Mouse (Mus musculus) neural tube, embryonic 10.5 days (tissue): ENCODE data around the gene Olfr978.
"Not testable (repeated sequence)": the region's sequence is repeated elsewhere in the genome, so short reads cannot be mapped to it uniquely, and the experiment has no call there.

Experiments used
- DNase-seq: peaks from one replicate; pipeline ENCODE4 v3.0.0-alpha.2; 2017; ENCODE audit warnings: low spot score; ENCODE audit errors: extremely low spot score

The Olfr978 gene

DNA sequence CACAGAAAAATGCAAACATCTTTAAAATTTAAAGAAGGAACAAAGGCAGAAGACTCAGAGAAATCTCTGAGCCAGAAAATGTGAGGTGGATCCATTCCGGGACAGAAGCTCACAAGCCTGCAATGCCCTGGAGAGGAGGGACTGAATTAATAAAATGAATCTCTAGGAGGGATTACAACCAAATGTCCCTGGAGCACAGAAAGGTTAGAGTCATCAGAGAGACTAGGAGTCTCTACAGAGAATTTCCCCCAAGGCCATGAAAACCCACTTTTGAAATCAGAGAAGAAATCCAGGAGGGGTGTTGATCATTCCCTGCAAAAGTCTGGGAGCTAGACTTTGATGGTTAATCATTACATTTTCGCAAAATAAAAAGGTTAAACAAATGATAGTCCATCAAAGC is at the start of gene Olfr978:
Gene Olfr978, plus strand, starts transcription at position 301 of the 400 bp plus-strand sequence.
- no peak for DNase-seq

DNA sequence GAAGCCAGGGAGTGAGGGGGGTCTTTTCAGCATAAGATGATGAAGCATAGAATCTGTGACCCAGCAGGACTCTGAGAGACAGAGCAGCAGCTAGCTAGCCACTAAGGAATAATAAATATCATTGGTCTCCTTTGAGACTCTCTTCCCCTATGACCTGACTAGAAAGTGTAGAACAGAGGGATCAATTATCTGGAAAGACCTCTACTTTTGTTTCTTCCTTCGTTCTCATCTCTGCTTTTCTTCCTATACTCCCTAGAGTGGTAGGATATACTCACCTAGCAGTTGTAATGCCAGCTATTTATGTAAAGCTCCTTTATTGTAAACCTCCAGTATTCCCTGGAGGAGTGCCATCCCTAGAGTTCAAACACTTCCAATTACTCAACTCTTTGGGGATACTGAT is 40.0 kb upstream of the Olfr978 start, which contains the start of gene Olfr975:
Gene Olfr975, minus strand, starts transcription at position 101 of the 400 bp plus-strand sequence.
- DNase-seq = no peak

DNA sequence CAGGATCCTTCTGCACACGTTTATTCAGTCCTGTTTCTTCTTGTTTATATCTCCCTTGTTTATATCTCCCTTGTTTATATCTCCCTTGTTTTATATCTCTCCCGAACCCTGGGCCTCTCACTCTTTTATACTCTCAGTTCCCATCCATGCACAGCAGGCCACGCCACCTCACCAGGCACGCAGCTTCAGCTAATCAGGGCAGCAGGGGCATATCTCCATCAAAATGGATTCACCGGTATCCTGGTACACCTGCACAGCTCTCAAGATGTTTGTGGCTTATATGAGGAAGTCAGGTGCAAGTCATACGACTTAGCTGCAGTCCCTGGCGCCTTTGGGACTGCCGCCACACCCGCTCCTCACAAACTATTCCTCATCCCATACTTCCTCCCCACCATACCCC is 30.9 kb upstream of the Olfr978 start, which contains the start of gene Olfr976:
Gene Olfr976, minus strand, starts transcription at position 101 of the 400 bp plus-strand sequence.
- not testable (repeated sequence) for DNase-seq

DNA sequence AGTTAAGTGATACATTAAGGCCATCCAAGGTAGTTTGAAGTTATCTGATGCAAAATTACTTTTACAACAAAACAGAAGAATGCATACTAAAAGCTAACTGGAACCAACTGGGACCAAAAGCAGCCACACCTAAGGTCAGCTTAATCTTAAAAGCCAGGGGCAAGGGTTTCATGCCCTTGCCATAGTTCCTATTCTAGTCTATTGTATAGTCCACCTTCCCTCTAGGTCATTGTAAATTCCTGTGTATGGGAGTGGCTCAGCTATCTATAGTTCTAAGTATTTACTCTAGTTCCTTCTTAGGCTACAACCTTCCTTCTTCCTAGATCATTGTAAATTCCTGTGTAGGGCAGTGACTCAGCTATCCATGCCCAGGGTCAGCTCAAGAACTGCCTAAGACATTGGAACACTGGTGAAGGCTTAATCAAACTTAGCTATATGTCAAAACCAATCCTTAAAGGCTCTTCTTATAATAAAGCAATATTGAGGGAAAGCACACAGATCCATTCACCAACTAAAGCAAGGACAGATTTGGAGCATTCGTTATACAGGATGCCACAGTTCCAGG is 15.2 kb upstream of the Olfr978 start:
- not testable (repeated sequence) for DNase-seq

DNA sequence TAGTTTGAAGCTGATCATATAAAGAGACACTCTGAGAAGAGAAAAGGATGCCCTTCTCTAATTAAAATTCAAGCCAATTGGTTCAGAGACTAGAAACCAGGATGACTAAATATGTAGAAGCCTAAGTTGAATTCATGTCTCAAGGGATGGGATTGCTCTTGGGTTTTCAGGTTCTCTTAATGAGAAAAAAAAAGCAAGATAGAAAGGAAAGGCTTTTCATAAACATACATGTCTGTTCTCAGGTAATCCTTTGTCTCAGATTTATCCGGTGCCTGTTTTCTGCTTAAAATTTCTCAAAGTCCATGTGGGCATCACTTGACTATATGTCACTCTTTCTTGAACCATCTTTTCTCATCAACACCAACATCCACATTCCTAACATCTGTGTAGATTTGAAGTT is 11.5 kb downstream of the Olfr978 start, which contains the start of gene Olfr979:
Gene Olfr979, minus strand, starts transcription at position 101 of the 400 bp plus-strand sequence.
- DNase-seq = no peak

DNA sequence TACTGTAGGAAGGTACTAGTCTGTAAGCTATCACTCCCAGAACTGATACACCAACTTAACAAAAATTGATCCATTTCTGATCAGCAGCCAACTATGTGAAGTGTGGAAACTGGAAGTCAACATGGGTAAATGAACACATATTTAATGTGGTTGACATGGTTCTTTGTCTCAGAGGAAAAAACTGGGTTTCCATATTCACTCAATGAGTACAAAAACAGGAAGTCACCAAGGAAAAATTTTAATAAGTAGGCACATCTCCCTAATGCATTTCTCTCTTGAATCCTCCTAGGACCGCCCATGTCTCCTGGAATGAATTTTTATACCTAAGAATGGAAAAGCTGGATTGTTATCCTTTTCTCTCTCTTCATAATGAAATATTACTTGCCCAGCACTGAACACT is 17.6 kb downstream of the Olfr978 start, which contains the start of gene Olfr980:
Gene Olfr980, minus strand, starts transcription at position 101 of the 400 bp plus-strand sequence.
- no peak for DNase-seq

DNA sequence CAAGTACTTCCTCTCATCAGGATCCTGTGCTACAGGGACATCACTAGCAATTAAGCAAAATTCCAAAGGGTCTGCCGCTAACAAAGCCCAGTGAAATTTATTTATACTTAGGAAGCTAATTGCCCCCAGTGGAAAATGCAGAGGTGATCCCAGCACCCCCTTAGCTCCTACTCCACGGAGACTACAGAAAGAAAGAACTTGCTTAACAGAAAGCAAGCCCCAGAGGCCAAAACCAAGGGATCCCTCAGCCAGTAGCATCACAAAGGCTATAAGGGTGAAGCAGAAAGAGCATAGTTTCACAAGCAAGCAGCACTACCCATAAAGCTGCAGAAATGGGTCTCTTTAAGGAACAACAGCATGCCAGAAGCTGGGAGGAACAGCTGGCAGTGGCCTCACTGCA is 29.3 kb downstream of the Olfr978 start, which contains the start of gene Olfr981:
Gene Olfr981, plus strand, starts transcription at position 301 of the 400 bp plus-strand sequence.
- DNase-seq = no peak
